Comparison of ENCODE assay signal across 24 mouse cellular contexts in the genomic region with DNA sequence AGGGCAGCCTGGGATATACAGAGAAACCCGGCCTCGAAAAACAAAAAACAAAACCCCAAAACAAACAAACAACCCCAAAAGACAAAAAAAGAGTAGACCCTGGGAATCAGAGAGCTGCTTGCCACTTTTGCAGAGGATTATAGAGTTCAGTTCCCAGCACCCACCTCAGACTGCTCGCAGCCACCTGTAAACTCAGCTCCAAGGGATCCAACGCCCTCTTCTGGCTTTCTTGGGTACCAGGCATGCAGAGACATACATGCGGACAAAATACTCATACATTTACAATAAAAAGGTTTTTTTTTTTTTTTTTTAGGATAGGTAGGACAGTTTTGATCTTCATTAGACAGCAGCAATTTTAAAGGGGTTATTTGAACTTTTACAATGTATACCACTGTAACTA. TPM values are rescaled to one million over a fixed set of nuclear protein-coding genes. Genes with fewer than 3 reads are reported as not detected.
DNase-seq lines count a peak whose midpoint lies in the region; ATAC-seq and TF ChIP-seq lines count a peak whose summit lies in the region.
"Had no signal": no experiment of that assay in that cellular context is flagged by ENCODE, and none has a peak within 500 bp of the region (broad histone marks: within the 10 kb centered on the region; RNA-seq: fewer than 3 reads in every experiment).

No protein-coding gene starts in this region.

- no peak overlapping the region for H3K27ac ChIP-seq in kidney, postnatal 0 days
- no peak overlapping the region for H3K27ac ChIP-seq in lung, postnatal 0 days (ENCODE audit: low read length)
- no peak overlapping the region for H3K27ac ChIP-seq in MEL (ENCODE audit: control insufficient read depth, low read depth, low read length)
- H3K27ac ChIP-seq in forebrain, embryonic 13.5 days, result no peak overlapping the region
- H3K27ac ChIP-seq in midbrain, embryonic 14.5 days (replicated peaks; ENCODE audit: low read depth, low read length), result no peak overlapping the region
- H3K27ac ChIP-seq: embryonic facial prominence, embryonic 15.5 days; forebrain, embryonic 10.5 days; forebrain, embryonic 15.5 days; heart, embryonic 15.5 days; hindbrain, embryonic 10.5 days; hindbrain, embryonic 14.5 days had no signal

- no peak for TF ChIP-seq EP300 in lung, postnatal 0 days (IDR thresholded peaks at IDR 0.05)
- TF ChIP-seq EP300 in MEL (IDR thresholded peaks at IDR 0.05; ENCODE audit: low read depth in 1 of 2, low read length in 2 of 2), result no peak

- no peaks in the 10 kb centered on the region for H3K79me2 ChIP-seq in MEL (ENCODE audit: control insufficient read depth, insufficient read depth, low read length, poor library complexity)

- ATAC-seq in kidney, postnatal 0 days (replicated peaks; ENCODE audit: low FRiP score, low read depth), result no peak
- no peak for ATAC-seq in lung, postnatal 0 days
- no peak for ATAC-seq in forebrain, embryonic 13.5 days
- no peak for ATAC-seq in midbrain, embryonic 14.5 days (ENCODE audit: low FRiP score, low TSS enrichment)
- ATAC-seq: forebrain, embryonic 15.5 days had no signal

- no peak for DNase-seq in kidney, postnatal 0 days (ENCODE audit: low spot score)
- no peak for DNase-seq in kidney, adult 11 months
- no peak for DNase-seq in lung, postnatal 0 days (ENCODE audit: low spot score)
- no peak for DNase-seq in lung, postnatal 36 days
- no peak for DNase-seq in MEL (ENCODE audit: low read depth, low spot score)
- DNase-seq in midbrain, embryonic 14.5 days, result no peak
- DNase-seq: adrenal gland, postnatal 10 days; cerebellum, adult 11 months; cerebellum, adult 8-10 months; cerebellum, postnatal 14 days; embryo, embryonic 11 days; gastrocnemius, postnatal 10 days; heart, adult 18-20 months; heart, postnatal 14 days had no signal

- no peaks in the 10 kb centered on the region for H3K9me3 ChIP-seq in kidney, postnatal 0 days (replicated peaks; ENCODE audit: low read length)
- no peaks in the 10 kb centered on the region for H3K9me3 ChIP-seq in lung, postnatal 0 days (ENCODE audit: low read length)
- H3K9me3 ChIP-seq in MEL (replicated peaks; ENCODE audit: insufficient read depth, low read length), result no peaks in the 10 kb centered on the region
- no peaks in the 10 kb centered on the region for H3K9me3 ChIP-seq in forebrain, embryonic 13.5 days (replicated peaks)
- H3K9me3 ChIP-seq in midbrain, embryonic 14.5 days (ENCODE audit: control insufficient read depth, low read length), result no peaks in the 10 kb centered on the region
- H3K9me3 ChIP-seq: embryonic facial prominence, embryonic 15.5 days; forebrain, embryonic 10.5 days; forebrain, embryonic 15.5 days; heart, embryonic 15.5 days; hindbrain, embryonic 10.5 days had no signal

- no peaks in the 10 kb centered on the region for H3K27me3 ChIP-seq in kidney, postnatal 0 days (ENCODE audit: insufficient read depth, low read length)
- H3K27me3 ChIP-seq in lung, postnatal 0 days (replicated peaks; ENCODE audit: insufficient read depth, low read length), result no peaks in the 10 kb centered on the region
- H3K27me3 ChIP-seq in MEL (ENCODE audit: control insufficient read depth in 1 of 2, insufficient read depth in 2 of 2, low read length in 2 of 2), result no peaks in the 10 kb centered on the region
- no peaks in the 10 kb centered on the region for H3K27me3 ChIP-seq in forebrain, embryonic 13.5 days
- H3K27me3 ChIP-seq in midbrain, embryonic 14.5 days (ENCODE audit: control insufficient read depth, insufficient read depth, low read length), result no peaks in the 10 kb centered on the region
- H3K27me3 ChIP-seq: CH12.LX; embryonic facial prominence, embryonic 15.5 days; forebrain, embryonic 15.5 days; heart, embryonic 15.5 days had no signal

- TF ChIP-seq CTCF in kidney, postnatal 0 days (IDR thresholded peaks at IDR 0.05; ENCODE audit: low read depth), result peak; percentile 24; the same call in 1 of the 2 replicates
- peak; percentile 19; the same call in 1 of the 2 replicates for TF ChIP-seq CTCF in lung, postnatal 0 days (IDR thresholded peaks at IDR 0.05)
- peak in 2 of 3 experiments; percentile 21 to 23; a peak in 2 of 6 replicates for TF ChIP-seq CTCF in MEL (IDR thresholded peaks at IDR 0.05 in 2 of 3, conservative IDR thresholded peaks at IDR 0.05 in 1 of 3; ENCODE audit: control insufficient read depth in 1 of 3, insufficient read depth in 1 of 3, low read depth in 2 of 3, low read length in 3 of 3, poor library complexity in 1 of 3, severe bottlenecking in 1 of 3)

- 0 out of 2 replicates have a peak, but pooled peaks cover 18% of the 10 kb centered on the region for H3K36me3 ChIP-seq in kidney, postnatal 0 days (ENCODE audit: insufficient read depth, low read length)
- H3K36me3 ChIP-seq in lung, postnatal 0 days (ENCODE audit: insufficient read depth, low read length), result 0 out of 2 replicates have a peak, but pooled peaks cover 3% of the 10 kb centered on the region
- H3K36me3 ChIP-seq in MEL (ENCODE audit: control insufficient read depth in 1 of 2, insufficient read depth in 2 of 2, low read length in 2 of 2), result peaks cover 23% of the 10 kb centered on the region in 2 experiments
- H3K36me3 ChIP-seq in forebrain, embryonic 13.5 days (ENCODE audit: poor library complexity, severe bottlenecking), result peaks cover 61% of the 10 kb centered on the region
- H3K36me3 ChIP-seq in midbrain, embryonic 14.5 days (ENCODE audit: control insufficient read depth, insufficient read depth, low read length), result peaks cover 65% of the 10 kb centered on the region

- H3K4me3 ChIP-seq in kidney, postnatal 0 days (replicated peaks; ENCODE audit: low read depth, low read length), result no peak overlapping the region
- H3K4me3 ChIP-seq in lung, postnatal 0 days (ENCODE audit: low read depth, low read length), result no peak overlapping the region
- H3K4me3 ChIP-seq in MEL (ENCODE audit: control insufficient read depth in 1 of 2, insufficient read depth in 1 of 2, low read depth in 2 of 2, low read length in 2 of 2), result no peak overlapping the region
- H3K4me3 ChIP-seq in forebrain, embryonic 13.5 days, result no peak overlapping the region
- H3K4me3 ChIP-seq in midbrain, embryonic 14.5 days (replicated peaks; ENCODE audit: low read depth, low read length), result no peak overlapping the region
- H3K4me3 ChIP-seq: embryonic facial prominence, embryonic 15.5 days; erythroblast, embryonic 14.5 days; forebrain, embryonic 10.5 days; forebrain, embryonic 15.5 days; heart, embryonic 15.5 days; hindbrain, embryonic 10.5 days had no signal

- no peak for TF ChIP-seq RAD21 in MEL (IDR thresholded peaks at IDR 0.05; ENCODE audit: low read depth, low read length)

- no peak for TF ChIP-seq POLR2A in MEL (IDR thresholded peaks at IDR 0.05; ENCODE audit: control insufficient read depth in 1 of 2, insufficient read depth in 1 of 2, low read depth in 1 of 2, low read length in 2 of 2, poor library complexity in 1 of 2)

- no peak overlapping the region for H3K9ac ChIP-seq in kidney, postnatal 0 days (ENCODE audit: low read depth, low read length)
- no peak overlapping the region for H3K9ac ChIP-seq in lung, postnatal 0 days (replicated peaks; ENCODE audit: low read depth)
- H3K9ac ChIP-seq in MEL (ENCODE audit: control insufficient read depth, low read depth, low read length, poor library complexity, severe bottlenecking), result no peak overlapping the region
- H3K9ac ChIP-seq in forebrain, embryonic 13.5 days, result no peak overlapping the region
- H3K9ac ChIP-seq in midbrain, embryonic 14.5 days (replicated peaks; ENCODE audit: low read length), result no peak overlapping the region
- H3K9ac ChIP-seq: embryonic facial prominence, embryonic 15.5 days; forebrain, embryonic 15.5 days; heart, embryonic 15.5 days; hindbrain, embryonic 14.5 days had no signal

- H3K4me1 ChIP-seq in kidney, postnatal 0 days (replicated peaks; ENCODE audit: insufficient read depth, low read length), result no peaks in the 10 kb centered on the region
- H3K4me1 ChIP-seq in lung, postnatal 0 days (ENCODE audit: insufficient read depth, low read depth, low read length), result peaks cover 4% of the 10 kb centered on the region; the same call in 1 of the 2 replicates
- H3K4me1 ChIP-seq in MEL (ENCODE audit: control insufficient read depth in 1 of 2, insufficient read depth in 2 of 2, low read length in 2 of 2), result peaks cover 4 to 13% of the 10 kb centered on the region in 2 experiments; a peak in 3 of 4 replicates
- H3K4me1 ChIP-seq in forebrain, embryonic 13.5 days, result peaks cover 9% of the 10 kb centered on the region; the same call in 1 of the 2 replicates
- no peaks in the 10 kb centered on the region for H3K4me1 ChIP-seq in midbrain, embryonic 14.5 days (ENCODE audit: control insufficient read depth, insufficient read depth, low read length)
- H3K4me1 ChIP-seq: forebrain, embryonic 10.5 days; forebrain, embryonic 15.5 days; hindbrain, embryonic 10.5 days had no signal

- H3K4me2 ChIP-seq in kidney, postnatal 0 days (ENCODE audit: low read length), result no peak overlapping the region
- no peak overlapping the region for H3K4me2 ChIP-seq in lung, postnatal 0 days (replicated peaks; ENCODE audit: low read depth, low read length)
- H3K4me2 ChIP-seq in forebrain, embryonic 13.5 days, result no peak overlapping the region
- H3K4me2 ChIP-seq in midbrain, embryonic 14.5 days (ENCODE audit: low read length), result no peak overlapping the region
- H3K4me2 ChIP-seq: embryonic facial prominence, embryonic 15.5 days; forebrain, embryonic 15.5 days; heart, embryonic 11.5 days; heart, embryonic 15.5 days; hindbrain, embryonic 14.5 days had no signal

- 90% methylated on average over 5 of the region's 5 CpGs for WGBS in kidney, postnatal 0 days
- WGBS in lung, postnatal 0 days, result 88% methylated on average over 5 of the region's 5 CpGs
- 87% methylated on average over 5 of the region's 5 CpGs for WGBS in forebrain, embryonic 13.5 days
- WGBS in midbrain, embryonic 14.5 days, result 92% methylated on average over 5 of the region's 5 CpGs

RNA-seq across cellular contexts. Expression of a gene that starts 18.6 kb away (rescaled TPM):
- 32.4 and 32.6 TPM in 2 replicates for polyA plus RNA-seq in kidney, postnatal 0 days (2015; fragmentation: Nextera tagmentation; extraction: Ambion mirVana)
- polyA plus RNA-seq in lung, postnatal 0 days (2015; fragmentation: Nextera tagmentation; extraction: Ambion mirVana), result 42.9 and 45.1 TPM in 2 replicates
- total RNA-seq in MEL (2012; rRNA removed), result 6.7 and 7.2 TPM in 2 replicates
- polyA plus RNA-seq in MEL (2012; ENCODE audit: insufficient read depth in 1 of 2, insufficient read length in 2 of 2, low read depth in 1 of 2, low replicate concordance in 2 of 2, missing spikeins in 1 of 2), result 10 to 100 TPM in 1 of 2 experiments, not detected in 1; 13.0 TPM
- polyA plus RNA-seq in forebrain, embryonic 13.5 days (2015; fragmentation: Nextera tagmentation; extraction: Ambion mirVana), result 51.1 and 52.0 TPM in 2 replicates
- 42.3 and 44.7 TPM in 2 replicates for polyA plus RNA-seq in midbrain, embryonic 14.5 days (2014; fragmentation: Nextera tagmentation; extraction: Ambion mirVana)

RNA-seq across cellular contexts. Expression of a gene that starts 22.8 kb away (rescaled TPM):
- 606 and 634 TPM in 2 replicates for polyA plus RNA-seq in kidney, postnatal 0 days (2015; fragmentation: Nextera tagmentation; extraction: Ambion mirVana)
- polyA plus RNA-seq in lung, postnatal 0 days (2015; fragmentation: Nextera tagmentation; extraction: Ambion mirVana), result 375 and 418 TPM in 2 replicates
- total RNA-seq in MEL (2012; rRNA removed), result 304 and 348 TPM in 2 replicates
- polyA plus RNA-seq in MEL (2012; ENCODE audit: insufficient read depth in 1 of 2, insufficient read length in 2 of 2, low read depth in 1 of 2, low replicate concordance in 2 of 2, missing spikeins in 1 of 2), result 100 to 1,000 TPM in 1 of 2 experiments, not detected in 1; 295 TPM
- 640 and 646 TPM in 2 replicates for polyA plus RNA-seq in forebrain, embryonic 13.5 days (2015; fragmentation: Nextera tagmentation; extraction: Ambion mirVana)
- polyA plus RNA-seq in midbrain, embryonic 14.5 days (2014; fragmentation: Nextera tagmentation; extraction: Ambion mirVana), result 552 and 556 TPM in 2 replicates

RNA-seq across cellular contexts. Expression of a gene that starts 59.6 kb away (rescaled TPM):
- polyA plus RNA-seq in kidney, postnatal 0 days (2015; fragmentation: Nextera tagmentation; extraction: Ambion mirVana), result 269 and 280 TPM in 2 replicates
- polyA plus RNA-seq in lung, postnatal 0 days (2015; fragmentation: Nextera tagmentation; extraction: Ambion mirVana), result 192 and 206 TPM in 2 replicates
- total RNA-seq in MEL (2012; rRNA removed), result 78.7 and 87.9 TPM in 2 replicates
- polyA plus RNA-seq in MEL (2012; ENCODE audit: insufficient read depth in 1 of 2, insufficient read length in 2 of 2, low read depth in 1 of 2, low replicate concordance in 2 of 2, missing spikeins in 1 of 2), result 100 to 1,000 TPM in 1 of 2 experiments, not detected in 1; 109 TPM
- 272 and 281 TPM in 2 replicates for polyA plus RNA-seq in forebrain, embryonic 13.5 days (2015; fragmentation: Nextera tagmentation; extraction: Ambion mirVana)
- 217 and 257 TPM in 2 replicates for polyA plus RNA-seq in midbrain, embryonic 14.5 days (2014; fragmentation: Nextera tagmentation; extraction: Ambion mirVana)
